Mouse (Mus musculus) spleen, adult 2 months (tissue): Measurements from ENCODE around the gene Oasl2.

Source experiments
- CTCF ChIP-seq: fragments of 200-500 bp; IDR thresholded peaks from 2 replicates; pipeline ENCODE4 v1.5.1; 2011; ENCODE audit warnings: mild to moderate bottlenecking, inconsistent platforms; ENCODE audit not compliant: insufficient read depth, insufficient read length, insufficient replicate concordance; ENCODE audit errors: extremely low read depth
- POLR2A ChIP-seq: fragments of 200-500 bp; IDR thresholded peaks from 2 replicates; pipeline ENCODE4 v1.6.1; 2011; ENCODE audit warnings: low read depth, low read length, inconsistent platforms

DNA sequence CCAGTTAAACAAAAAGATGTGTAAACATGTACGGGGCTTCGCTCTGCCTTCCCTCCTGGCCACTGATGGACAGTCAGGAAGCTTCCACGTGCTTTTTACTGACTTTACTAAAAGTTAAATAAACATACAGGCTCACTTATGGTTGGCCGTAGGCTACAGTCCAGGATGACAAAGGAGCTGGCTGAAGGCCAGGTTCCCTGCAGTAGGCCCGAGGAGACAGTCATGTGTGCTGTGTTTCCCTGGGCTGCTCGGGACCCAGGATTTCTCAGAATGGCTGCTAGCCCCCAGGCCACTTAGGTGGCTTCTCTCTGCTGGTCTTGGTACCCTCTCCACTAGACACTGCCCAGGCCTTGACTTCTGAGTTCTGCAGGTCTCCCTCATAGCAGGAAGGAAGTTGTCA is 52.2 kb downstream of the Oasl2 start:
- TF ChIP-seq POLR2A (no peak), CTCF (no peak)
